ENCODE assay signal across 25 mouse cellular contexts in the genomic region with DNA sequence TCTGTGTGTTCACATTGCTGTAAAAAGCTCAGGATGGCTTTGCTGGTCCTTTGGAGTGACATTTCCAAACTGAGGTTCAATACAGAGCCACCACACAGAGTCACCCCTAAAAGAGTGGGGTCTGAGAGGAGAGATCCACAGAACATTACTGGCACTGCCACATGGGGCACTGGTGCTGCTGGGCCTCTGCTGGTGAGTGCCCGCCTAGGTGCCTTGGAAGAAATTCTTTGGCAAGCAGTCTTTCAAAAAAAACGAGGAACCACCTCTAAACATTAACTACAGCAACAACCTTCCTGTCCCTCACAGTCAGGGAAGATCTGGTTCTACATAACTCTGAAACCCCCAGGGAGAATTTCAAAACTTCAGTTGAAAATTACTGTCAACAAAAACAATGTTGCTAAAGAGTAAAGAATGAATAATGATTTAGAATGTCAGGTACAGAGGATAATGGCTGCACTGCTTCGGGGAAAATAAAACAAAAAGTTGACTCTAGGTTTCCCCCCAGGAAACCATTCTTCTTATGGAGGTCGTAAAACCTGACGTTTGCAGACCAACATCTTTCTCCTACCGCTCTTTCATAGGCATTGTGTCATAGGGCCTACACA. TPM values are rescaled to one million over a fixed set of nuclear protein-coding genes. Genes with fewer than 3 reads are reported as not detected.
DNase-seq lines count a peak whose midpoint lies in the region; ATAC-seq and TF ChIP-seq lines count a peak whose summit lies in the region.
"Had no signal": no experiment of that assay in that cellular context is flagged by ENCODE, and none has a peak within 500 bp of the region (broad histone marks: within the 10 kb centered on the region; RNA-seq: fewer than 3 reads in every experiment).

No protein-coding gene starts in this region.

- no peaks in the 10 kb centered on the region for H3K9me3 ChIP-seq in kidney, embryonic 15.5 days (replicated peaks)
- H3K9me3 ChIP-seq: heart, embryonic 10.5 days; hindbrain, embryonic 12.5 days; liver, embryonic 12.5 days; midbrain, embryonic 13.5 days; neural tube, embryonic 13.5 days had no signal

- peak; percentile 63 for TF ChIP-seq CTCF in Patski (IDR thresholded peaks at IDR 0.05)
- no peak for TF ChIP-seq CTCF in layer of hippocampus, adult 2 months (conservative IDR thresholded peaks at IDR 0.05)

- peak; percentile 37 for DNase-seq in 416B (ENCODE audit: low read depth)
- DNase-seq in Patski (ENCODE audit: low read depth, low spot score): no peak
- peak; percentile 42 to 54 for DNase-seq in kidney, postnatal 25 days
- no peak for DNase-seq in layer of hippocampus, adult 2 months (ENCODE audit: low spot score in 2 of 2)
- no peak for DNase-seq in cerebellum, postnatal 4 days (ENCODE audit: low spot score in 2 of 2)
- no peak for DNase-seq in cerebellum, postnatal 14 days
- DNase-seq: adrenal gland, postnatal 10 days; cerebellum, adult 11 months; cerebellum, adult 9-11 months; forebrain, postnatal 0 days; heart, postnatal 36 days; left cerebral cortex, postnatal 4 days; liver, postnatal 0 days; lung, postnatal 4 days; right cerebral cortex, postnatal 4 days; thymus, postnatal 4 days had no signal

- H3K4me1 ChIP-seq in kidney, embryonic 15.5 days: peaks cover 20% of the 10 kb centered on the region
- H3K4me1 ChIP-seq: hindbrain, embryonic 12.5 days; liver, embryonic 12.5 days; megakaryocyte, embryonic 14.5 days; midbrain, embryonic 13.5 days had no signal

- no peak overlapping the region for H3K4me2 ChIP-seq in kidney, embryonic 15.5 days
- H3K4me2 ChIP-seq: hindbrain, embryonic 12.5 days; liver, embryonic 12.5 days; midbrain, embryonic 13.5 days; neural tube, embryonic 13.5 days had no signal

- 16% methylated on average over 6 of the region's 6 CpGs for WGBS in kidney, embryonic 15.5 days

- POLR2A ChIA-PET in Patski (lab: Charles Lee): no interaction called here

- no peak overlapping the region for H3K4me3 ChIP-seq in kidney, embryonic 15.5 days (replicated peaks)
- H3K4me3 ChIP-seq in layer of hippocampus, adult 2 months: no peak overlapping the region
- H3K4me3 ChIP-seq: heart, embryonic 10.5 days; hindbrain, embryonic 12.5 days; liver, embryonic 12.5 days; megakaryocyte, embryonic 14.5 days; midbrain, embryonic 13.5 days; neural tube, embryonic 13.5 days had no signal

- no peak overlapping the region for H3K9ac ChIP-seq in kidney, embryonic 15.5 days
- H3K9ac ChIP-seq: forebrain, postnatal 0 days; hindbrain, embryonic 12.5 days; liver, embryonic 12.5 days; liver, postnatal 0 days; midbrain, embryonic 13.5 days; neural tube, embryonic 13.5 days had no signal

- in situ Hi-C loops in Patski (cut with MboI; ENCODE audit: low pct_unique_long_range_greater_than_20kb): no loop called here

- H3K36me3 ChIP-seq in kidney, embryonic 15.5 days: no peaks in the 10 kb centered on the region
- H3K36me3 ChIP-seq: heart, embryonic 10.5 days; hindbrain, embryonic 12.5 days; liver, embryonic 12.5 days; midbrain, embryonic 13.5 days; neural tube, embryonic 13.5 days had no signal

- no peaks in the 10 kb centered on the region for H3K27me3 ChIP-seq in Patski
- H3K27me3 ChIP-seq in kidney, embryonic 15.5 days: 0 out of 2 replicates have a peak, but pooled peaks cover 2% of the 10 kb centered on the region
- H3K27me3 ChIP-seq: CH12.LX; hindbrain, embryonic 12.5 days; liver, embryonic 12.5 days; midbrain, embryonic 13.5 days; neural tube, embryonic 13.5 days had no signal

- H3K27ac ChIP-seq in kidney, embryonic 15.5 days: peak overlapping the region; percentile 52
- H3K27ac ChIP-seq in layer of hippocampus, adult 2 months: no peak overlapping the region
- H3K27ac ChIP-seq: heart, embryonic 10.5 days; hindbrain, embryonic 12.5 days; liver, embryonic 12.5 days; midbrain, embryonic 13.5 days; neural tube, embryonic 13.5 days had no signal

- CTCF ChIA-PET in Patski (lab: Charles Lee): no interaction called here

- peak; percentile 86 for ATAC-seq in Patski
- 0 out of 2 replicates have a peak, but pooled peaks have one; percentile 34 for ATAC-seq in kidney, embryonic 15.5 days (replicated peaks; ENCODE audit: low FRiP score)
- ATAC-seq: forebrain, postnatal 0 days; intestine, embryonic 16.5 days; liver, embryonic 12.5 days; liver, postnatal 0 days; midbrain, embryonic 13.5 days had no signal

RNA-seq across cellular contexts. Expression of gene Gcnt4, which starts 11.8 kb away (rescaled TPM):
- polyA plus RNA-seq in Patski (2021): 1.7 TPM
- polyA plus RNA-seq in kidney, embryonic 15.5 days (2015; fragmentation: Nextera tagmentation; extraction: Ambion mirVana): 1.5 and 1.6 TPM in 2 replicates
- 1 to 10 TPM; 1.8 to 2.1 TPM for total RNA-seq in layer of hippocampus, adult 2 months (2021)
- total RNA-seq: CH12.LX had no signal

Comparison
In these comparisons a context has a peak if more than half of its experiments do, and no peak if none do; other contexts are left out.
1. DNase-seq: peak in 416B (single experiment) and kidney, postnatal 25 days (2 of 2); none in Patski (single experiment), layer of hippocampus, adult 2 months (0 of 2), cerebellum, postnatal 4 days (0 of 2) and cerebellum, postnatal 14 days (0 of 2).